Mouse (Mus musculus) lung, postnatal 10 days (tissue): ENCODE measurements at regions not wholly inside any gene's neighbourhood (a gene's known extent, or its start where the extent isn't known, plus 50 kb on each side); places are given as distances from the start of the nearest gene placed in this dataset.

ENCODE experiments used
- DNase-seq: peaks from one replicate; pipeline ENCODE4 v3.0.0; 2021

DNA sequence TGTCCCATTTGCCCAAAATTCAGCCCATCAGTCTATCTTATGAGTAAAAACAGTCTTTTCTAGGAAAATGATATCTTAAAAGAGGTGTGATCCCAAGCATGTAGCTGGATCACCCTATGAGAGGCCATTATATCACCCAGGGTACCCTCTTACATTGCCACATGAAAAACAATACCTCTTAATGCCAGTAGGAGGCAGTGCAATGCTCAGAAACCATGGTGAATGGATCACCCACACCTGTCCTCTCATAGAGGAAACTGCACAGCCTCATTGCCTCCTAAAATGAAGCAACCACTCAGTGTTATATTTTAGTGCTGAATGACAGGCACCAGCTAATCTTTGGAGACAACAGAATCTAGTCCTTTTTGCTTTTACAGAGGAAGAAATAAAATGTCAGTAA lies 114.0 kb upstream of the Nxt1 start:
- DNase-seq, result no peak

DNA sequence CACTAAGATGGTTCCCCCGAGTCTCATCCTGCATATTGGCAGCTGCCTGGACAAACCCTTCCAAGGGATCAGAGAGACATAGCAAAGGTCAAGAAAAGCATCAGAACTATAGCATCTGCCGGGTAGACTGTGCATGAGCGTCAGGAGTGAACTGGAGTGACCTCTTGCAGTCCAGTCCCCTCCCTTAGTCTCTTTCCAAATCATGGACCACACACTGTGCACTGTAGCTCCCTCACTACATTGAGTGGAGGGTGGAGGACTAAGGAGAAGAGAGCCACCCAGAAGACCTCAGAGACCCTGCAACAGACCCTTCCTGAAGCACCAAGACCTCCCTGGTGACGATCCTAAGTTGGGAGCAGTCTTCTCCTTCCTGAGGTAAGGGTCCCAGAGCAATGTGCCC lies 107.8 kb upstream of the Cd93 start:
- DNase-seq, result no peak

DNA sequence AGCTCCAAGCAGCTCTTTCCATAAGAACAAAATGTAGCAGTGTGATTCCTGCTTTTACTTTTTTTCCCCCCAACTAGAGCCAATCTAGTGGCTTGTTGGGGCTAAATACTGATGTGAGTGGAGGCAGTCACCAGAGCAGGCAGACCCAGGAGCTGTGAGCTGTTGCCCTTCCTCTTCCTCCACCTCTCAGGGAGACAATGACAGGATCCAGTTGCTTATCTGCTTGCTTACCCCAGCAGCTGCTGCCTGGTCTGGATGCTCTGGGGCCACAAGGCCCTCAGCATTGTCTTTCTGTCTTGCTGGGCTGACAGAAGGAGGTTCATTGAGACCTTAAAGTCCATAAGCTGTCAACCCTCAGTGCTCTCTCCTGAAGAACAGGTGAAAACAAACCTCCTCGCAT lies 106.3 kb upstream of the Cd93 start:
- no peak for DNase-seq

DNA sequence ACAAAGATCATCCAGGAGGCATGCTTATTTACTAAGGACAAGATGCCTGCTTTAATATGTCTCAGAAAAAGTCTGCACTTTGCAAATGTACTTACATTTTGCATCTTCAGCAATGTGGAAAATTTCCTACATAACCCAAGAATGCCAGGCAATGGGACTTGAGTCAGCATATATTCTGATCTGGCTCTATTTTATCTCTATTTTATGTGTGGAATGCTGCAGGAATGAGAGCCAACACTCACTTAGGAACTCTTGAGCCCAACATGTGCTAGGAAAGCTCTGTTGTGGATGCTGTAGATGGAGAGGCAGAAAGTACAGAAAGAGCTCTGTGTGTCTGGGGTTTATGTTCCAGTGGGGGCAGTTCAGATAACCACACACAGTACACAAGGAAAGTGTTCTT lies 99.0 kb upstream of the Cd93 start:
- no peak for DNase-seq

DNA sequence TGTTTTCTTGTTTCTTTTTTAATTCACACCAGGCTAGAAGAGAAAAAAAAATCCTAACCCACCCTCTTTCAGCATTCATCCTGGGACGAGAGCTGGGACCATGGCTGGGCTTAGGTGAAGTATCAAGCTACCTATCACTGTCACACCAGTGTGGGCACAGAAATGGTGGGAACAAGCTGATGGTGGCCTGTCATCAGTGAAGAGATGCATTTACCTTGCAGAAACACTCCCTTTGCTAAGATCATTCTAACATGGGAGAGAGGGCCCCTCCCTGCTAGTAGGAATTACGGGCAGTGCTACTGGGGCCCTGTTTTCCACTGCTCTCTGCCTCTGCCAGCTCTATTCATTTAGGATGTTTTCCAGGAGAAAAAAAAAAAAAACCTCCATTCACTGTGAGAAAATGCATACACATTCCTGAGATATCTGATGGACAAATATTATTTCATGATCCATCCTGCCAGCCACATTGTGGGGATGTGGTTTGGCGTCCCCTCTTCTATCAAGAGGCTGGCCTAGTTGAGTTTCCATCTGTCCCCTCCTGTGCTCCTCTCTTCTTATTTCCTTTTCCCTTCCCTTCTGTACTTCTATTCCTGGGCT lies 94.6 kb upstream of the Cd93 start:
- no peak for DNase-seq

DNA sequence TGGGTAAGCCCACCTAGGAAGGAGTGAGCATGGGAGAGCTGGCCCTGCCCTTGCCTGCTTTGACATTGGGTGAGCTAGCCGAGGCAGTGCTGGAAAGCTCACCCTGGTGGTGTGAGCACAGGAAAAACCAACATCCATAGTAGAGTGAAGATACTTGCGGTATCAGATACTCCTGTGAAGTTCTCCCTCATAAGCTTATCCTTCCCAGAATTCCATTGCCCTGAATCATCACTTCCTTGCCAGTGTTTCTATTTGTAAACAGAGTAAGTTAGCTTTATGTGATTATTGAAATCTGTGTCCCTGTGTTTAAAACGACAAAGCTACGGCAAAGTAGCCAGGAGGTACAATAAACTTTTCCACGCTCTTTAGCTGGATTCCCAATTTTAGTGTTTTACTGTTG lies 93.9 kb upstream of the Cd93 start:
- no peak for DNase-seq

DNA sequence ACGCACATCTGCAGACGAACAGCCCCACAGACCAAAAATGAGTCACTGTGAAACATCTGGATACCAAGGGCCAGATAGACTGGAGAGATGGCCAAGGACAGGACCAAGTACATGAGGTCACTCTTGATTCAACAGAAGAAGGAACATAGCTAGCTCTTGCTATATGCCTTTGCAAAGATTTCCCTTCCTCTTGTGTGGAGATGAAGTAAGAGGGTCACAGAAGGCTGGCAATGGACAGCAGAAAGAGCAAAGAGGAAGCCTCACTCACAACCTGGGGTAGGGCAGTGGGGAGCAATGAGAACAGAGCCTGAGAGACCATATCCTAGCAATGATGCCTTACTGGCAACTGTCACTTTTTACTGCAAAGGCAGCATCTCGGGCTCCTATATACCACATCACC lies 93.2 kb upstream of the Cd93 start:
- no peak for DNase-seq

DNA sequence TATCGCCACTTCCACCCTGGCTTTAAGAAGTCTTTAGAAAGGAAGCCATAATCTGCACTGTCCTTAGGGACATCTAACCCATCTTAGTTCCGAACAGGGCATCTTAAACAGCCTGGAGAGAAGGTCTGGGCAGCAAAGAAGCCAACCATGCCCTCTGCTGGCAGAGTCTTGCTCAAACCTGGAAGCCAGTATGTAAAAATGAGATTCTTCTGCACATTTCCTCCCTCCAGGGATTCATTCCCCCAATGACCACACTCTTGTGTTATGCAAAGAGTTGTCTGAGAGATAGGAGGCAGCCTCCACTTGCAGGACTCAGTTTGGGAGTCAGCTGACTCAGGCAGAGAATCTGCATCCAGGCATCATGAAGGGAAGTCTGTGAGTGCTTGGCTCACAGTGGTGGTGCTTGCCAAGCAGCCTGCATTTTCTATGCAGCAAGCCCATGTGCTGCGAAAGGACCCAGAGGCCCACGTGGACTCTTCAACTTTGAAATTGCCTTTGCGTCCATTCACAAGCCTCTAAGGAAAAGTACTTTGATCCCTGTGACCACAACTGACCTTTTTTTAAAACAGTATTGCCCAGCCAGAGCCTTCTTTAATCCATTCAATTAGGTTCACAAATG lies 92.3 kb upstream of the Cd93 start:
- DNase-seq, result peak; percentile 84

DNA sequence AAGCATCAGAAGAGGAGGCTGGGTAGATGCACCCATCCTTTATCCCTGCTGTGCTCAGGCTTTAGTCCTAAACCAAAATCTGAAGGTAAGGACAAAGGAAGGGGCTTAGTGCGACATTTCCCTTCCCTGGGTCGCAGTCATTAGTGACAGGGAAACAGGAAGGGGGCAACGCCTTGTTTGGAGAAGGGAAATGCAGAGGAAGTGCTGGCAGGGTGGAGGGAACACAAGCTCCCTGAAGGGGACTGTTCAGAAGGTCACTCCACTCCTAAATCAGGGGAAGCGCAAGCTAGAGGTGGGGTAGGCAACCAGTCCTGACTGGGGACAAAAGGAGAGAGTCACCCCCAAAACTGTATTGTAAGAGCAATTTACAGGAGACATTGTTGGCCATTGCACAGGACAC lies 88.7 kb upstream of the Cd93 start:
- peak; percentile 47 for DNase-seq

DNA sequence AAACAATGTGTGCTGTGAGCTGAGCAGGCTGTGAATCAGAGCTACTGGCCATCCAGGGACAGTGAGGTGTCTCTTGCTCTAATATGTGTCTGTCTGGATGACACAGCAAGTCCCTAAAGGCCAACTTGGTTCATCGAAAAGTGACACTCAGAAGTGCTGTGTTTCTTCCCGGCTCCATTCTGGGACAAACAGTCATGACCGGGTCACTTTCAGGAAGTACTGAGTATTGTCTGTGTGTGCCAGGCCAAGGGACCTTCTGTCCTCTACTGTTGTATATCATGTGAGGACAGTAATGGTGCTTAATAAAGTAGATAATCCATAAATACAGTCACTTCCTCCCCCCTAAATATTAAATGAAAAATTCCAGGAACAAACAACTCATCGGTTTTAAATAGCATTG lies 87.2 kb upstream of the Cd93 start:
- DNase-seq, result peak; percentile 30

DNA sequence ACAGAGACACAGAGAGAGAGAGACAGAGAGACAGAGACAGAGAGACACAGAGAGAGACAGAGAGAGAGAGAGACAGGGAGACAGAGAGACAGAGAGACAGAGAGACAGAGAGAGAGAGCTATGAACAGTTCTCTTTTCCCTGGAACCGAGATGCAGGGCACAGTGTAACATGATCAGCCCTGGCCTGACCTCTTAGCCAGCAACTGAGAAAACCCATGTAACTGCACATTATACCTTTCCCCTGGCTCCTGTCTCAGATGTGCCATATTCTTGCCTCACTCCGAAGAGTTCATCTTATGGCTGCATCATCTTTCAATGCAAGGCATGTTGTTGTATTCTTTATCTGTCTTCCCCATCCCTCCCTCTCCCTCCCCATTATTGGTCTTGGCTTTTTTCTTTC lies 86.5 kb upstream of the Cd93 start:
- no peak for DNase-seq

DNA sequence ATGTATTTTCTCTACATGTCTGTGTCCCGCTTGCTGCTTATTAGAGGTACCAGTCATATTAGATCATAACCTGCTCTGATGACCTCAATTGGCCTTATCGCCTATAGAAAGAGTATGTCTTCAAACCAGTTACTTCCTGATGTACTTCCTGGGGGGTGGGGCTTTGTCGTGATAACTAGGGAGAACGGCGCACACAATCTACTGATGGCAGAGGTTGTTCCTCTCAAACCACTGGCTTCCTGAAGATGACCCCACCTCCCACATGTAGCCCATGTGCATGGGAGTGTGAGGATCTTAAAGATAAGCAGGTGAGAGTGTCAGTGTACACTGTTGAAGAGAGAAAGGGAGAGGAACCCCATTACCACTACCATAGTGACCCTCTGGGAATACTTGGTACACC lies 84.4 kb upstream of the Cd93 start:
- DNase-seq, result no peak

DNA sequence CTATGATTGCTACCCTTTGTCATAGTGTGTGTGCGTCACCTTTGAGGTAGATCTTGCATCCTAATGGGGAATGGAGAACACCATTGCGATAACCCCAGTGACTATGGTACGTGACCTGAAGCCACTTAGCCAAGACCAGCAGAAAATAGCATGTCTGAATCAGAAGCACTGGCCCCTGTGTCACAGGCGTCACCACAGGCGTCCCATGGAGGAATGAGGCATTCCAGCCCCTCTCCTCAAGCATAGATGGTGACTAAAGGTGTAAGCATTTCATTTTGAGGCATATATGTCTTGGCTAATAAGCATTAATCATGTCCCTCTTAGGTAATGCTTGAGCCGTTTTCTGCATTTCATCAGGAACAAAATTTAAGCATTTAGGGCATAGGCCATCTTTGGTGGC lies 82.1 kb upstream of the Cd93 start:
- DNase-seq, result no peak

DNA sequence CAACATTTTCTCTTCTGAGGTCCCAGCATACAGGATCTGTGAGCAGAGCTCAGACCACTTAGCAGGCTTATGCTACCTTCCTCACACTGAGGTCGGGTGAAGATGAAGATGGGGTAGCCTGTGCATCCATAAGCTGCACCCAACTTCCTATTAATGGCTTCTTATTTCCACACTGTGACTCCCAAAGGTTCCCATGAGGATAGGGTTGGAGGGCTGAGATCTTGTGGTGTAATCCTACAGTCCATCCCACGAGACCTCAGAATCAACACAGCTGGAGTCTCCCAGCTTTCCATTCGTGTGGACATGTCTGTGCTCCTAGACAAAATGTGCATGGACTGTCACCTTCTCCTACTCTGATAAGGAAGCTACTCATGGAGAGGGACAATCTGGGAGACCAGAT lies 80.0 kb upstream of the Cd93 start:
- DNase-seq, result no peak

DNA sequence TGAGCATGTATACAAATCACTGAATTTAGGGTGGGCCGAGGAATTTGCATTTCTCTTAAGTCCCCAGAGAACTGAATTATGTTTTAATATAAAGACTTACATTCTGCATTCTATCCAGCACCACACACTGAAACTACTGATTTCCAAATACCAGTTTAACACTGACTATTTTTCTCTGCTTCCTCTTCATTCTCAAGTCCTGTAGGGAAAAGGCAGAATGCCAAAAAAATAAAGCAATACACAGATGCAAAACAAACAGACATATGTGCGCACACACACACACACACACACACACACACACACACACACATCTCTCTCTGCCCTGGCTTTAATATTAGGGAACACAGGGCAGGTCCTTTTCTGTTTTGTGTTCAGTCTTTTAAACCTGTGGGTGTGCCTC lies 79.6 kb upstream of the Cd93 start:
- DNase-seq, result no peak

DNA sequence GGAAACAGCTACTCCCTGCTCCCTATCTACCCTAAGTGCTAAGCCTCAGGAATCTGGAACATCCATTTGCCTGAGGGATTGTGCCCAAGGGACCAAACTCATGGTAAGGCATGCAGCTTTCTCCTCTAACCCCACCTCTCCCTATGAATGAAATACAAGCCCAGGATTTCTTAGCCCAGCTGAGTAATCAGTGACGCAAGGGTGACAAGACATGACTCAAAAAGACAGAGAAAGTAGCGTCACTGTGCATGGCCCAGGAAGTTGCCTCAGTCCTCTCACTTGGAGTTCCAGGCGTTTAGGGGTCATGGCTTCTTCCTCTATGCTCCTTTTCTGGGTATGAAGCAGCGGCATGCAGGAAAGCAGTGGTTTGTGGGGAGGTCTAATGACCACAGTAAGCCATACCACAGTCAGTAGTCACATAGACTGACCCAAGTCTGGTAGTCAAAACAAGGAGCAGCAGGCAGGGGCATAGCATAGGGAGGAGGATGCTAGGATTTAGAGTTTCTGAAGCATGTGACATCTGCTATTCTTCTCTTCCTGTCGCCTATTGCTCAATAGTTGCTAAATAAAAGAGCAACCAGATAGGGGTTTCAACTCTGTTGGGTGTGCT lies 78.7 kb upstream of the Cd93 start:
- DNase-seq, result peak; percentile 24

DNA sequence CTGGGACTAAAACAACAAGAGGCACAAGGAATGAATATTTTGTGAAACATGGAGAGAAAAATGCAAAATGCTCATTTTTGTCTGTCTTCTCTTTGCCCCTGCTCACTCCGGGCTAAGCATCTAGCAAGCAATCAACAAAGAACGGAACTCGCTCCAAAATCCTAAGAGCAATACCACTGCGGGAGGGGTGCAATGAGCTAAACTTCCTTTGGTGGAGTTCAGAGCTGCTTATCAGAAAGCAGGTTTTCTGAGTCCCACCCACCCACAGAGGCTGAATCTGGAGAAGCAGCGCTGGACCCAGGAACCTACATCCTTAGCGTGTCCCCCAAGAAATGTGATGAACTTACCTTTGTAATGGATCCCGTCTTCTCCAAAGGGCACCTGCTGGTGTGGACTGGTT lies 76.9 kb upstream of the Cd93 start:
- peak; percentile 24 for DNase-seq

DNA sequence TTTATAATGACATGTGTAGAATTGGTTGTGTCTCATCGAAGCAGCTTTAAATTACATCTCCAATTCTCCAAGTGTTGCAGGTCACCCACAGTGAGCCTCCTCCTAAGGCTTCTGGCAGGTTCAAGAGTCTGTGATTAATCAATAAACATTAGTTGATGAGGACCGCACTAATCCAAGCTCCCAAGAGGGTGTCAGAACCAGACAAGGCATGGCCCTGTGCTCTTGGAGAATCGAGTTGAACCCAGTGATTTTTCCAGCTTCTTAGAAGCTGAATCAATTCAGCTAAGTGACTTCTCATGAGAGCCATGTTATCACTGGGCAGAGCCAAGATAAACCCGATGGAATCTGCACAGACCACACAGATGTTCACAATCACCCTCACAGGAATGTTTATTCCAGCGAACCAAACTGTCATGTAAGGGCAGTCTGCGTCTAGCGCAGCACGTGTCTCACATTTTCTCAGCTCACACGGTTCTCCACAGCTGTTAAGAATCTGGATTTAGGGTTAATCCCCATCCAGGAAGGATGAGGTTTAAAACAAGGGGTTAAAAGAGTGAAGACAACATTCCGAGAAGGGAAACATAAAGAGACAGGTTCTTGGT lies 76.4 kb upstream of the Cd93 start:
- DNase-seq, result peak; percentile 19

DNA sequence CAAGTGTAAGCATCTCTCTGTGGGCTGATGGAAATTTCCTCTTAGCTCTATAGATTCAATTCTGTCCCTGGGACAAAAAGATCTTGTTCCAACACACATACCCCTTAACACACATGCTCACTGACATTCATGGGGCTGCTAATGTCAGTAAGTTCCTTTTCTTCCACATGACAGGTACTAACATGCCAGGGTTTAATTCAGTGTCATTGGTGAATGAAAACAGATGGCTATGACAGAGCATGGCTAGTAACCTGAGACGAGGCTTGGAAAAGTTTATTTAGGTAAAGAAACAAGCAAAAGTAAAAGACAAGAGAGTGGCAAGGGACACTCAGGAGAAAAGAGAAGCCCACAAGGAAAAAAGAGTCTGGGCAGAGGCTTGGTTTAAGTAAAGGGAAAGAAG lies 74.5 kb upstream of the Cd93 start:
- DNase-seq, result no peak

DNA sequence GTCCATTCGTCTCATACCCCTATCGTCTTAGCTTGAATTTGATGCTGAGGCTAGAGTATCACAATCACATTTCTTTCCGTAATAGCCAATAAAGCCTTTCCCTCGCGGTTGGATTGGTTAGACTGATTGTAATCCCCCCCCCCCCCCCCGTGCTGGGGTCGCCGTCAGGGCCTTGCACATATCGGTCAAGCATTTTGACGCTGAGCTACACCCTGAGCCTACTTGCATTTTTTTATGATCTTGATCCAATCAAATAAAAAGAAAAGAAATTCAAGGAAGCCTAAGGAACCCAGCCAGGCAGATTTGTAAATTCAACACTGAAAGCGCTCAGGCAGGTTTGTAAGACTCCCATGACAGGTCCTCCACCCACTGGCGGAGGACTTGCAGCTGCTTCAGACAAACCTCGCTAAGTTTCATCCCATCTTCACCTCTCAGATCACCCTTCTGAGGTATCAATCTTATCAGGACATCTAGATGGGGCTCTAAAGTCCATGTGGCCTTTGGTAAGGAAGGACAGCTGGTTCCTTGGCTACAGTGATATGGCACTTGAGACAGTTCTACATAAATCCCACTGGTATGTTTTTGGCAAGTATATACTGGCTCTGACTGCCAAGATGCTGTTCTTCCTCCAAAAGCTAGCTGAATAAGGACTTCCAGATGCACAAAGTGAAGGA lies 66.8 kb upstream of the Cd93 start:
- peak; percentile 27 for DNase-seq

DNA sequence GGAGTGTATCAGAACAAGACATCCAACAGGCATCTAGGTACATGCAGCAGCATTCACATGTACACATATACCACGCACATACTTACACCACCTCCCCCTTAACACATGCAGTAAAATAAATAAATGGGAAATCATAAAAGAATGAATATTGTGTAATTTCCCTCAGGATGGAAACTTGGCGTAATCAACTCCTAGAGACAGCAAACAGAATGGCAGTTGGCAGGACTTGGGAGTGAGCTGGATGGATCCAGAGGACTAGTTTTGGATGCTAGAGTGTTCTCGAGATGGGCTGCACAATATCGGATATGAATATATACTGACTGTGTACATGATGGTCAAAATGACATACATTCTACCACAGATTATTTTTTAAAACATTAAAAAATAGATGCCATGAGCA lies 66.0 kb upstream of the Cd93 start:
- DNase-seq, result peak; percentile 58

DNA sequence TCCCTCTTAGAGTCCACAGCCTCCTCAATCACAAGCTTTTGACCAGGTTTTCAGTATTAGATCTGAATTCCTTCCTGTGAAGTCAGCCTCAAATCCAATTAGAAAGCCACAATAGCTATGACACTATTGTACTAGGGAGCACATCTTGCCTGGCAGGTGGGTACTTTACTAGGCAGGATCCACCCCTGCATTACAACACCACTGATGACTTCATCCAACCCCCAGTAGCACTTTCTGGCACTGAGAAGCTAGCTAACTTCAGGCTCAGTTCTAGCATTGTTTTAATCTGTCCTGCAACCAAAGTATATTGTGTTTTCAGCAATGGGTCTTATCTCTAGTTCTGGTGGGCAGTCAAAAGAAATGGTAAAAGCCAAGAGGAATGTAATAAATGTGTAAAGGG lies 64.2 kb upstream of the Cd93 start:
- no peak for DNase-seq

DNA sequence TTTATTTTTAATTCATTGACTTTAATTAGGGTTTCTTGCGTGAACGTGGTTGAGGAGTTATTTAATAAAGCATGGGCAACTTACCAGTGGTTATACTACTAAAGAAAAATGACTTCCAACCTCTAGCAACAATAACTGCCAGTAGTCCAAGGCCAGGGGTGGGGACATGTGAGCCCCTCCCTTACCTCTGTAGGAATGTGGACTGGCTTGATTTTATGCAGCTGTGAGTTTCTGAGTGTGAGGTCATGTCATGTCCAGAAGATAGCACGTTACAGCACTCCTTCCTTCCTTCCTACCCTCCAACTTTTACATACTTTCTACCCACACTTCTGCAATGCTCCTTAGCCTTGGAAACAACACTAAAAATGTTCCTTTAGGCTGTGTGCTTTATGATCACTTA lies 63.6 kb upstream of the Cd93 start:
- DNase-seq, result no peak

DNA sequence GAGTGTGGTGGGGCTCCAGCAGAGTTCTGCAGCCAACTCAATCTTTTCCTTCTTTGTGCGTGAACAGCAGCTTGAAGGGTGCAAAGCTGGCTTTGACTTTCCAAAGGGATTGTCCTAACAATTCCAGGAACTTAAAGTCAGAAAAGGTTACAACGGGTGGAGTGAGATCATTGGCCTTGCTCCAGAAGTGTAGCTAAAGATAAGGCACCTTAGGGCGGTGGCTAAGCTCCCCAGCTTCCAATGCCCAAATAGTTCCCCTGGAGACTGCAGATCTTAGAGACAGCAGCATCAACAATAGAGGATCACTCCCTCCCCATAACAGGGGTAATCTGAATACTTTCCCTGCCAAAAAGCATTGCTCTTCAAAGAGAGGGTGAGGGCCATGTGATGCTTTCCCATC lies 62.3 kb upstream of the Cd93 start:
- peak; percentile 70 for DNase-seq
